Mouse (Mus musculus) limb, embryonic 14.5 days (tissue): Measurements from ENCODE around the gene Irf2. TPM values are rescaled to one million over a fixed set of nuclear protein-coding genes. Genes with fewer than 3 reads are reported as not detected.
A peak's percentile ranks its signal among the peaks of the same experiment; 100 is the strongest.

Source experiments
- ATAC-seq: fragments of 200-750 bp; cut with Nextera tagmentation; 2 replicates; pipeline ENCODE4 v1.8.0; 2017; ENCODE audit warnings: low read depth, moderate number of reproducible peaks, moderate TSS enrichment; ENCODE audit not compliant: low FRiP score
- DNase-seq: peaks from one replicate; pipeline ENCODE4 v3.0.0-alpha.2; 2015; ENCODE audit warnings: low spot score
- H3K27ac ChIP-seq: fragments of 300-500 bp; sonication (generic); replicated peaks from 2 replicates; pipeline ENCODE4 v1.5.1; 2014; ENCODE audit warnings: low read depth, mild to moderate bottlenecking, low read length, moderate library complexity, mixed read lengths
- H3K27me3 ChIP-seq: fragments of 300-500 bp; sonication (generic); 2 replicates; pipeline ENCODE4 v1.6.1; 2014; ENCODE audit warnings: low read length, mixed read lengths; ENCODE audit not compliant: control insufficient read depth, insufficient read depth
- H3K36me3 ChIP-seq: fragments of 300-500 bp; sonication (generic); 2 replicates; pipeline ENCODE4 v1.6.1; 2014; ENCODE audit warnings: mild to moderate bottlenecking, low read length, moderate library complexity, mixed read lengths; ENCODE audit not compliant: control insufficient read depth, insufficient read depth
- H3K4me1 ChIP-seq: fragments of 300-500 bp; sonication (generic); 2 replicates; pipeline ENCODE4 v1.6.1; 2014; ENCODE audit warnings: antibody characterized with exemption, low read length, mixed read lengths; ENCODE audit not compliant: control insufficient read depth, insufficient read depth
- H3K4me2 ChIP-seq: fragments of 300-500 bp; sonication (generic); replicated peaks from 2 replicates; pipeline ENCODE4 v1.6.1; 2014; ENCODE audit warnings: low read depth, mild to moderate bottlenecking, low read length, moderate library complexity; ENCODE audit not compliant: severe bottlenecking
- H3K4me3 ChIP-seq: fragments of 300-500 bp; sonication (generic); replicated peaks from 2 replicates; pipeline ENCODE4 v1.5.1; 2014; ENCODE audit warnings: low read length
- H3K9ac ChIP-seq: fragments of 300-500 bp; sonication (generic); 2 replicates; pipeline ENCODE4 v1.6.1; 2014; ENCODE audit warnings: mild to moderate bottlenecking, low read depth, low read length, moderate library complexity; ENCODE audit not compliant: severe bottlenecking
- H3K9me3 ChIP-seq: fragments of 300-500 bp; sonication (generic); 2 replicates; pipeline ENCODE4 v1.6.1; 2016; ENCODE audit warnings: low read length; ENCODE audit not compliant: control insufficient read depth
- POLR2A ChIP-seq: fragments of 200-500 bp; IDR thresholded peaks from 2 replicates; pipeline ENCODE4 v1.8.0; 2012; ENCODE audit warnings: inconsistent platforms, mild to moderate bottlenecking, moderate library complexity, borderline replicate concordance; ENCODE audit not compliant: insufficient read depth, insufficient read length; ENCODE audit errors: extremely low read depth
- WGBS: fragments of 180-500 bp; shearing (Covaris S2); extraction: QIAGEN DNeasy Blood & Tissue Kit; methylation state at CpG from one replicate; pipeline ENCODE4 v1.1.7; 2014; 5-methylcytosine and 5-hydroxymethylcytosine counted together
- polyA plus RNA-seq, 2 experiments: library from polyadenylated mRNA; depleted of rRNA in 1 of 2; stranded (reverse) in 1 of 2; unstranded in 1 of 2; fragments of >200 nt; fragmentation: Nextera tagmentation in 1 of 2; extraction: Ambion mirVana in 1 of 2; gene quantifications; 2 replicates each; pipeline versions ENCODE4 v1.2.1 to v1.2.3; 2012 to 2014

Irf2 gene
- polyA plus RNA-seq, 2 experiments: 15.1 to 16.8 TPM

- Histone ChIP-seq H3K4me2 (no peak overlapping the region), H3K27me3 (no peaks in the 10 kb centered on the region), H3K9ac (no peak overlapping the region), H3K27ac (no peak overlapping the region), H3K9me3 (no peaks in the 10 kb centered on the region), H3K4me1 (peaks cover 7% of the 10 kb centered on the region), H3K36me3 (no peaks in the 10 kb centered on the region), H3K4me3 (no peak overlapping the region)
- TF ChIP-seq POLR2A: no peak
- 86% methylated on average over 10 of the region's 10 CpGs for WGBS
- DNase-seq (no peak), ATAC-seq (no peak)
Measured at GRCm38 (mm10) chr8:46737421-46737820, 2.1 kb upstream of the Irf2 start.

DNA sequence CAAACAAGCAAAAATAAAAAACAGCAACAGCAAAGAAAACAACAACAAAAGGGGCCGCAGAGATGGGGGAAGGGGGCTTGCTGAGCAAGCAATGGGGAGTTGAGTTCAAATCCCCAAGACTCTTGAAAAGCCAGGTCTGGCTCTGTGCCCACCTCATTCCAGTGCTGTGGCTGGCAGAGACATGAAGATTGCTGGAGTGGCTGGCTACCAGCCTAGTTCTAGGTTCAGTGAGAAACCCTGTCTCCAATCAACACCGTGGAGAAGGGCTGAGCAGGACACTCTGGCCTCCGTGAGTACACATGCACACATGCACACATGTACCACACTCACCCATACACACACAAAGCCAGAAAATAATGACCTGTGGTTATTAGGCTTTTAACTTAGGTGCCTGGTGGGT is 1.6 kb upstream of the Irf2 start:
- no peak for TF ChIP-seq POLR2A
- no peak for ATAC-seq
- no peak for DNase-seq
- Histone ChIP-seq H3K27me3 (no peaks in the 10 kb centered on the region), H3K9ac (no peak overlapping the region), H3K4me3 (no peak overlapping the region), H3K27ac (no peak overlapping the region; the same call in 1 of the 2 replicates), H3K4me2 (no peak overlapping the region), H3K4me1 (peaks cover 7% of the 10 kb centered on the region), H3K9me3 (no peaks in the 10 kb centered on the region), H3K36me3 (no peaks in the 10 kb centered on the region)
- WGBS: 55% methylated on average over 3 of the region's 3 CpGs

GRCm38 (mm10) chr8:46738601-46739000 is 931 bp upstream of the Irf2 start:
- Histone ChIP-seq H3K4me2 (peak overlapping the region; percentile 72), H3K9ac (peak overlapping the region; percentile 96; the same call in 1 of the 2 replicates), H3K36me3 (no peaks in the 10 kb centered on the region), H3K27ac (peak overlapping the region; percentile 92; the same call in 1 of the 2 replicates), H3K4me1 (peaks cover 7% of the 10 kb centered on the region), H3K4me3 (peak overlapping the region; percentile 89), H3K27me3 (no peaks in the 10 kb centered on the region), H3K9me3 (no peaks in the 10 kb centered on the region)
- DNase-seq (no peak), ATAC-seq (no peak)
- 34% methylated on average over 5 of the region's 5 CpGs for WGBS
- TF ChIP-seq POLR2A: no peak

- DNase-seq: no peak
- ATAC-seq: peak; percentile 4; the same call in 1 of the 2 replicates
- Histone ChIP-seq H3K27ac (peak overlapping the region; percentile 92), H3K36me3 (no peaks in the 10 kb centered on the region), H3K27me3 (no peaks in the 10 kb centered on the region), H3K4me3 (peak overlapping the region; percentile 89), H3K9ac (peak overlapping the region; percentile 96), H3K9me3 (no peaks in the 10 kb centered on the region), H3K4me1 (peaks cover 7% of the 10 kb centered on the region), H3K4me2 (peak overlapping the region; percentile 72)
- WGBS: under 1% methylated on average over 21 of the region's 22 CpGs
- no peak for TF ChIP-seq POLR2A
Measured at GRCm38 (mm10) chr8:46739956-46740512, 502 bp downstream of the Irf2 start.

- Histone ChIP-seq H3K9me3 (no peaks in the 10 kb centered on the region), H3K27me3 (no peaks in the 10 kb centered on the region), H3K36me3 (no peaks in the 10 kb centered on the region), H3K4me2 (peak overlapping the region; percentile 72), H3K9ac (peak overlapping the region; percentile 96), H3K27ac (peak overlapping the region; percentile 92), H3K4me1 (peaks cover 7% of the 10 kb centered on the region), H3K4me3 (peak overlapping the region; percentile 89)
- DNase-seq (peak; percentile 23), ATAC-seq (peak; percentile 75)
- no peak for TF ChIP-seq POLR2A
- under 1% methylated on average over 53 of the region's 97 CpGs for WGBS
Measured at GRCm38 (mm10) chr8:46740513-46741280, 1.2 kb downstream of the Irf2 start.
